Mouse (Mus musculus): ENCODE results near the gene Numa1.

GRCm38 (mm10) chr7:101967256-101967655 lies 33.3 kb downstream of the Numa1 start:
- TF ChIP-seq CTCF (IDR thresholded peaks at IDR 0.05; ENCODE audit: low read depth) (no peak), EP300 (IDR thresholded peaks at IDR 0.05; ENCODE audit: low read depth) (no peak)

Data from liver, postnatal 0 days (tissue).